Mouse (Mus musculus): ENCODE data around the gene Sh2d7. TPM values are rescaled to one million over a fixed set of nuclear protein-coding genes. Genes with fewer than 3 reads are reported as not detected.

Gene Sh2d7
- total RNA-seq, 1 experiment: 0.18 TPM

DNA sequence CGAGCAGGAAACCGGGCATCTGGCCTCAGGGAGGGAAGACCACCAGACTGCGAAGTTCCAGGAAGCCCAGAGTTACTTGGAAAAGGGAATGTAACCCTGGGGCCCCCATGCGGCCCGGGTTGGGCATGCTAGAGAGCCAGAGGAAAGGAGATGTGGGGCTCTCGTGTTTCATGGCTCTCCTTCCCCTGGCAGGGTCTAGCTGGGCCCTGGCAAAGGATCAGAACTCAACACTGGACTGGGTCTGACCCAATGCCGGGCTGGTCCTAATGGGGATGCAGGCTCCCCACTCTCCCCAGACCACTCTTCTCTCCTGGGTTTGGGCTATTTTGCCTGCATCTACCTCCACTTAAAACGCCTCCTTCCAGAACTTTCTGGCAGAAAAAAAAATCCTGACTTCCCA, 19.9 kb downstream of the Sh2d7 start:
- Histone ChIP-seq H3K9me3 (ENCODE audit: control insufficient read depth, insufficient read depth, low read depth, low read length) (no peaks in the 10 kb centered on the region), H3K4me3 (ENCODE audit: insufficient read depth in 1 of 2, low read depth in 1 of 2, low read length in 2 of 2, poor library complexity in 1 of 2, severe bottlenecking in 1 of 2) (no peak overlapping the region), H3K4me1 (ENCODE audit: control insufficient read depth in 2 of 2, insufficient read depth in 2 of 2, low read length in 2 of 2, poor library complexity in 1 of 2) (no peaks in the 10 kb centered on the region; a peak in 1 of 4 replicates), H3K36me3 (ENCODE audit: control insufficient read depth, insufficient read depth, low read length, poor library complexity, severe bottlenecking) (no peaks in the 10 kb centered on the region), H3K9ac (ENCODE audit: insufficient read depth, low read depth, low read length, poor library complexity, severe bottlenecking) (no peak overlapping the region), H3K27ac (ENCODE audit: insufficient read depth, low read depth, low read length, poor library complexity, severe bottlenecking) (no peak overlapping the region)
- TF ChIP-seq ZNF384 (IDR thresholded peaks at IDR 0.05; ENCODE audit: low read depth, low read length): no peak
- no peak for TF ChIP-seq ZC3H11A (IDR thresholded peaks at IDR 0.05; ENCODE audit: borderline replicate concordance, low read depth, low read length)
- TF ChIP-seq CHD2 (IDR thresholded peaks at IDR 0.05; ENCODE audit: low read depth, low read length): no peak
- no peak for TF ChIP-seq HCFC1 (IDR thresholded peaks at IDR 0.05; ENCODE audit: borderline replicate concordance, insufficient read depth, low read length)
- no peak for TF ChIP-seq MAFK (IDR thresholded peaks at IDR 0.05; ENCODE audit: insufficient read depth, low read depth, low read length)
- in situ Hi-C loops (cut with MboI; ENCODE audit: low sequenced_read_pairs in 2 of 2, unreplicated experiment in 2 of 2): no loop called here
- no peak for DNase-seq (ENCODE audit: low read depth, low spot score)

DNA sequence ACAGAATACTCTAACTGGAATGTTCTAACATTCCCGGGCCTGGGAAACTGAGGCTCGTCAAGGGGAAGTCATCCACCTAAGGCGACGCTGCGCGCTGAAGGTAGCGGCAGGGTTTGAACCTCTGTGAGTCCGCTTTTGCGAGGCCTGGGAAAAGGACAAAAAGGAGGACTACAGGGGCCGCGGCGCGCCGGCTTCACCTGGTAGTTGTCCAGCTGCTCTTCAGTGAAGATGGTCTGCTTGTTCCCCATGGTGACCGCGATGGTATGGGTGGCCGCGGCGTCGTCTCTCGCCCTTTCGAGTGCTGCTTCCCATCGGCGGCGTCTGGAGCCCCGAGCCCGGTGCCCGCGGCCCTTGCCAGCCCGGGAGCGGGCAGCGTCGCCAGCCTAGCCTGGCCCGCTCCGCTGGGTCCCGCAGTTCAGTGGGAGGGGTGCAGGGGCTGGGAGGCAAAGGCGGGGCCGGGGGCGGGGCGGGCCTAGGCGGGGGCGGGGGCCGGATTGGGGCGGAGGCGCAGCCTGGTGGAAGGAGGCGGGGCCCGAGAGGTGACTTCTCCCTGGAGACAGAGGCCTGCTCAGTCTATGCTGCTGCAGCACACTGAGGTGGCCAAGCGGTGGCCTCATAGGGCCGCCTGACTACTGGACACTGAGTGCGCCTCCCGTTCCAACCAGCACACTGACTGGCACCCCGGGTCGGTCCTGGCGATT, 21.1 kb downstream of the Sh2d7 start, which contains the start of gene Cib2:
Gene Cib2 (minus strand): TSS at position 448 of the 701 bp plus-strand sequence.
- in situ Hi-C loops (cut with MboI; ENCODE audit: low sequenced_read_pairs in 2 of 2, unreplicated experiment in 2 of 2): no loop called here
- Histone ChIP-seq H3K4me3 (ENCODE audit: insufficient read depth in 1 of 2, low read depth in 1 of 2, low read length in 2 of 2, poor library complexity in 1 of 2, severe bottlenecking in 1 of 2) (peak within 1 kb of the TSS; percentile 79 to 81), H3K36me3 (ENCODE audit: control insufficient read depth, insufficient read depth, low read length, poor library complexity, severe bottlenecking) (no peaks in the 10 kb centered on the region), H3K4me1 (ENCODE audit: control insufficient read depth in 2 of 2, insufficient read depth in 2 of 2, low read length in 2 of 2, poor library complexity in 1 of 2) (peaks cover 0 to 1% of the 10 kb centered on the region in 2 experiments; a peak in 1 of 4 replicates), H3K9ac (ENCODE audit: insufficient read depth, low read depth, low read length, poor library complexity, severe bottlenecking) (peak within 1 kb of the TSS; percentile 64; the same call in 1 of the 2 replicates), H3K9me3 (ENCODE audit: control insufficient read depth, insufficient read depth, low read depth, low read length) (no peaks in the 10 kb centered on the region), H3K27ac (ENCODE audit: insufficient read depth, low read depth, low read length, poor library complexity, severe bottlenecking) (no peak within 1 kb of the TSS)
- TF ChIP-seq CHD2 (IDR thresholded peaks at IDR 0.05; ENCODE audit: low read depth, low read length): no peak
- no peak for TF ChIP-seq ZNF384 (IDR thresholded peaks at IDR 0.05; ENCODE audit: low read depth, low read length)
- TF ChIP-seq ZC3H11A (IDR thresholded peaks at IDR 0.05; ENCODE audit: borderline replicate concordance, low read depth, low read length): no peak
- no peak for TF ChIP-seq MAFK (IDR thresholded peaks at IDR 0.05; ENCODE audit: insufficient read depth, low read depth, low read length)
- TF ChIP-seq HCFC1 (IDR thresholded peaks at IDR 0.05; ENCODE audit: borderline replicate concordance, insufficient read depth, low read length): no peak
- peak; percentile 57 for DNase-seq (ENCODE audit: low read depth, low spot score)

DNA sequence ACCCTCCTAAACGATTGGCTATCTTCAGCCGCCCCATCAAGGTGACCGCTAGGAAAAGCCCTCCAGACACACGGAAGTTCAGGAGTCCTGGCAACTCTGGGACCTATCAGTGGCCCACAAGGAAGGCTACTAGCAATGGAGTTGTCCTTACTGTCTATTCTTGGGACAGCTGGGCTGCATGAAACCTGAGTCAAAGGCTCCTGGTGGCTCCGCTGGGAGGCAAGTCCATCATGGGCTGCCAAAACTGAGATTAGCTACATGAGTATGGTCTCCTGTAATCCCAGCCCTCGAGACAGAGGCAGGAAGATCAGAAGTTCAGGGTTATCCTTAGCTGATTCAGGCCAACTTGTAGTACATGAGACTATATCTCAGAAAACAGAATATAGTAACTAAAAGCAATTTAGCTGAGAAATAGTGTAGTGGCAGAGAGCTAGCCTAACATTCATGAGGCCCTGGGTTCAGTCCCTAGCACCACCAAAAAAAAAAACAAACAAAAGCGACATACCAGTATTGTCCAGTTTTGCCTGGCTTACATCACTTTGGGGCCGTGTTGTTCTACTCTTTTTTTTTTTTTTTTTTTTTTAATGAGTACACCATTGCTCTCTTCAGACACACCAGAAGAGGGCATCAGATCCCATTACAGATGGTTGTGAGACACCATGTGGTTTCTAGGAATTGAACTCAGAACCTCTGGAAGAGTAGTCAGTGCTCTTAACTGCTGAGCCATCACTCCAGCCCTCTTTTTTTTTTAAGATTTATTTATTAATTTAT, 22.2 kb downstream of the Sh2d7 start:
- Histone ChIP-seq H3K4me1 (ENCODE audit: control insufficient read depth in 2 of 2, insufficient read depth in 2 of 2, low read length in 2 of 2, poor library complexity in 1 of 2) (peaks cover 0 to 3% of the 10 kb centered on the region in 2 experiments; a peak in 1 of 4 replicates), H3K36me3 (ENCODE audit: control insufficient read depth, insufficient read depth, low read length, poor library complexity, severe bottlenecking) (no peaks in the 10 kb centered on the region), H3K27ac (ENCODE audit: insufficient read depth, low read depth, low read length, poor library complexity, severe bottlenecking) (no peak overlapping the region), H3K9me3 (ENCODE audit: control insufficient read depth, insufficient read depth, low read depth, low read length) (no peaks in the 10 kb centered on the region), H3K4me3 (ENCODE audit: insufficient read depth in 1 of 2, low read depth in 1 of 2, low read length in 2 of 2, poor library complexity in 1 of 2, severe bottlenecking in 1 of 2) (peak overlapping the region; percentile 29 to 52; a peak in 3 of 4 replicates), H3K9ac (ENCODE audit: insufficient read depth, low read depth, low read length, poor library complexity, severe bottlenecking) (no peak overlapping the region)
- in situ Hi-C loops (cut with MboI; ENCODE audit: low sequenced_read_pairs in 2 of 2, unreplicated experiment in 2 of 2): no loop called here
- TF ChIP-seq HCFC1 (IDR thresholded peaks at IDR 0.05; ENCODE audit: borderline replicate concordance, insufficient read depth, low read length) (no peak), ZNF384 (IDR thresholded peaks at IDR 0.05; ENCODE audit: low read depth, low read length) (peak; percentile 87)
- DNase-seq (ENCODE audit: low read depth, low spot score): no peak

DNA sequence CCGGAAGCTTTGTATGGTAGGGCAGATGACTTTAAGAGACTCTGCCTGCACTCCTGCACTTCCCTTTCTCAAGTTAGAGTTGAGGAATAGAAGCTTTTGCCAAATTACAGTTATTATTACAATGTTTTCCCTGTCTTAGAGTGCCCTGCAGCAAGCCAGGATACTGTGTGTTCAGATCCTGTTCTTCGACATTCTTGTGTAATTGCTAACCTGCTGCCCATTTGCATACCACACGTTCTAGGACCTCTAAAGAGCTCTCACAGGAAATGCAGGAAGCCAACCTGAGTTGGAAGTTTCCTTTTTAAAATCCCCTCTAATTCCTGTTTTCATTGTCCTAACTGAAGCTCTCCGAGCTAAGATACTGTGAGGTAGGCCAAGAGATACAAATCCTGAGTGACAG, 28.2 kb downstream of the Sh2d7 start:
- Histone ChIP-seq H3K27ac (ENCODE audit: insufficient read depth, low read depth, low read length, poor library complexity, severe bottlenecking) (no peak overlapping the region), H3K9me3 (ENCODE audit: control insufficient read depth, insufficient read depth, low read depth, low read length) (no peaks in the 10 kb centered on the region), H3K36me3 (ENCODE audit: control insufficient read depth, insufficient read depth, low read length, poor library complexity, severe bottlenecking) (no peaks in the 10 kb centered on the region), H3K4me3 (ENCODE audit: insufficient read depth in 1 of 2, low read depth in 1 of 2, low read length in 2 of 2, poor library complexity in 1 of 2, severe bottlenecking in 1 of 2) (no peak overlapping the region), H3K4me1 (ENCODE audit: control insufficient read depth in 2 of 2, insufficient read depth in 2 of 2, low read length in 2 of 2, poor library complexity in 1 of 2) (peaks cover 0 to 9% of the 10 kb centered on the region in 2 experiments; a peak in 1 of 4 replicates), H3K9ac (ENCODE audit: insufficient read depth, low read depth, low read length, poor library complexity, severe bottlenecking) (no peak overlapping the region)
- no peak for TF ChIP-seq ZNF384 (IDR thresholded peaks at IDR 0.05; ENCODE audit: low read depth, low read length)
- no peak for TF ChIP-seq CHD2 (IDR thresholded peaks at IDR 0.05; ENCODE audit: low read depth, low read length)
- no peak for TF ChIP-seq HCFC1 (IDR thresholded peaks at IDR 0.05; ENCODE audit: borderline replicate concordance, insufficient read depth, low read length)
- no peak for TF ChIP-seq ZC3H11A (IDR thresholded peaks at IDR 0.05; ENCODE audit: borderline replicate concordance, low read depth, low read length)
- TF ChIP-seq MAFK (IDR thresholded peaks at IDR 0.05; ENCODE audit: insufficient read depth, low read depth, low read length): no peak
- no peak for DNase-seq (ENCODE audit: low read depth, low spot score)
- in situ Hi-C loops (cut with MboI; ENCODE audit: low sequenced_read_pairs in 2 of 2, unreplicated experiment in 2 of 2): no loop called here
